Mouse (Mus musculus) heart, embryonic 16.5 days (tissue): ENCODE data around the gene 4930404N11Rik. TPM values are rescaled to one million over a fixed set of nuclear protein-coding genes. Genes with fewer than 3 reads are reported as not detected.

Source experiments
- ATAC-seq: fragments of 200-750 bp; cut with Nextera tagmentation; replicated peaks from 2 replicates; pipeline ENCODE4 v1.8.0; 2017; ENCODE audit warnings: moderate number of reproducible peaks; ENCODE audit not compliant: insufficient read depth, low FRiP score; ENCODE audit errors: extremely low read depth
- H3K27ac ChIP-seq: fragments of 300-500 bp; sonication (generic); 2 replicates; pipeline ENCODE4 v1.5.1; 2014; ENCODE audit warnings: mild to moderate bottlenecking, low read length, control low read depth, moderate library complexity
- H3K27me3 ChIP-seq: fragments of 300-500 bp; sonication (generic); 2 replicates; pipeline ENCODE4 v1.6.1; 2014; ENCODE audit warnings: low read length, mixed read lengths; ENCODE audit not compliant: control insufficient read depth, insufficient read depth
- H3K36me3 ChIP-seq: fragments of 300-500 bp; sonication (generic); 2 replicates; pipeline ENCODE4 v1.6.1; 2014; ENCODE audit not compliant: control insufficient read depth, insufficient read depth
- H3K4me1 ChIP-seq: fragments of 300-500 bp; sonication (generic); 2 replicates; pipeline ENCODE4 v1.6.1; 2014; ENCODE audit warnings: low read length, mixed read lengths; ENCODE audit not compliant: control insufficient read depth, insufficient read depth
- H3K4me2 ChIP-seq: fragments of 300-500 bp; sonication (generic); 2 replicates; pipeline ENCODE4 v1.6.1; 2014; ENCODE audit warnings: low read depth, mild to moderate bottlenecking, control low read depth, low read length
- H3K4me3 ChIP-seq: fragments of 300-500 bp; sonication (generic); 2 replicates; pipeline ENCODE4 v1.5.1; 2014; ENCODE audit warnings: mild to moderate bottlenecking, control low read depth, low read length
- H3K9ac ChIP-seq: fragments of 300-500 bp; sonication (generic); 2 replicates; pipeline ENCODE4 v1.6.1; 2014; ENCODE audit warnings: low read length, control low read depth
- H3K9me3 ChIP-seq: fragments of 300-500 bp; sonication (generic); replicated peaks from 2 replicates; pipeline ENCODE4 v1.6.1; 2016; ENCODE audit warnings: low read length; ENCODE audit not compliant: control insufficient read depth
- WGBS: fragments of 180-500 bp; shearing (Covaris S2); extraction: QIAGEN DNeasy Blood & Tissue Kit; methylation state at CpG from one replicate; pipeline ENCODE4 v1.1.7; 2014; 5-methylcytosine and 5-hydroxymethylcytosine counted together
- polyA plus RNA-seq: library from polyadenylated mRNA; unstranded; fragments of >200 nt; fragmentation: Nextera tagmentation; extraction: Ambion mirVana; gene quantifications from 2 replicates; pipeline ENCODE4 v1.2.1, GENCODE M21; 2015

Gene 4930404N11Rik
- polyA plus RNA-seq, 1 experiment from 2014 or later, result 1.9 TPM

DNA sequence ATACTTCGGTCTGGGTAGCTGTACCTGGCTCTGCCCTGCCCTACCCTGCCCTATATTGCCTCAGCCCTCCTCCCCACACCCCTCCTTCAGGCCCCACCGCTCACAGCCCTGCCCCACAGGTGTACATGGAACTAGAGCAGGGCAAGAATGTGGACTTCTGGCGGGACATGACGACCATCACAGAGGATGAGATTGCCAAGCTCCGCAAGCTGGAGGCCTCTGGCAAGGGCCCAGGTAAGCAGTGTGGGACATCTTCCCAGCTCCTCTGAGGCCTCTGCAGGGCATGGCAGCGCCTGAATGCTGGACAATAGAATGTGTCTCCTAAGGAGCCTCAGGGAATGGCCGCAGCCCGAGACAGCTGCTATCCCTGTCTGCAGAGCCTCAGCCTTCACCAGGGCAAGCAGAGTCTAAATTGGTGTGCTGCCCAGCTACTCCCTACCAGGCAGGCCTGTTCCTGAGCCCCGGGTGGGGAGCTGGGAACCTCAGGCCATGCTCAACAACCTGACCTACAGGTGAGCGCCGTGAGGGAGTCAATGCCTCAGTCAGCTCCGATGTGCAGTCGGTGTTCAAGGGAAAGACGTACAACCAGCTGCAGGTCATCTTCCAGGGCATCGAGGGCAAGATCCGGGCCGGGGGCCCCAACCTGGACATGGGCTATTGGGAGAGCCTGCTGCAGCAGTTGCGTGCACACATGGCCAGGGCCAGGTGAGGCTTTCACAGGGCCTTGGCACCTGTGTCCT is 41.7 kb downstream of the 4930404N11Rik start:
- Histone ChIP-seq H3K9ac (no peak overlapping the region), H3K4me3 (no peak overlapping the region), H3K4me2 (no peak overlapping the region), H3K27ac (no peak overlapping the region), H3K36me3 (peaks cover 43% of the 10 kb centered on the region), H3K27me3 (no peaks in the 10 kb centered on the region), H3K4me1 (peaks cover 35% of the 10 kb centered on the region), H3K9me3 (no peaks in the 10 kb centered on the region)
- no peak for ATAC-seq
- WGBS, result 92% methylated on average over 18 of the region's 18 CpGs

DNA sequence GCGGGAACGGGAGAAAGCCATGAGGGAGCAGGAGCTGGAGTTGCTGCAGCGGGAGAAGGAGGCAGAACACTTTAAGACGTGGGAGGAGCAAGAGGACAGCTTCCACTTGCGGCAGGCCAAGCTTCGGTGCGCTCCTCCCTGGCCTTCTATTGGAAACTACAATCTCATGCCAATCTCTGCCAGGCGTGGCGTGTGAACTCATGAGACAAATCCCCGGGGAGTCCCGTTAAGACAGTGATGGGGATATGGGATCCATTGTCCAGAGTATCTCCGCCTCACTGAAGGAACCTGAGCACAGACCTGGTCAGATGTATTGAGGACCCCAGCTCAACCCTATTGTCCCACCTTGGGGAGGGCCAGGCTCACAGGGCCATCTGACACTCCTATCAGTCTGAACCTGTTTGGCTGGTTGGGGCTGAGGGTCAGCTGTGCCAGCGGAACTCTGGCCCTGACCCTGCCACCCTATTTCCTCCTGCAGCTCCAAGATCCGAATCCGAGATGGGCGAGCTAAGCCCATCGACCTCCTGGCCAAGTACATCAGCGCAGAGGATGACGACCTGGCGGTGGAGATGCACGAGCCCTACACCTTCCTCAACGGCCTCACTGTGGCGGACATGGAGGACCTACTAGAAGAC is 42.4 kb downstream of the 4930404N11Rik start:
- Histone ChIP-seq H3K27me3 (no peaks in the 10 kb centered on the region), H3K4me1 (peaks cover 28% of the 10 kb centered on the region), H3K9ac (no peak overlapping the region), H3K4me2 (no peak overlapping the region), H3K27ac (no peak overlapping the region), H3K4me3 (no peak overlapping the region), H3K36me3 (peaks cover 43% of the 10 kb centered on the region), H3K9me3 (no peaks in the 10 kb centered on the region)
- 91% methylated on average over 23 of the region's 23 CpGs for WGBS
- ATAC-seq, result no peak

DNA sequence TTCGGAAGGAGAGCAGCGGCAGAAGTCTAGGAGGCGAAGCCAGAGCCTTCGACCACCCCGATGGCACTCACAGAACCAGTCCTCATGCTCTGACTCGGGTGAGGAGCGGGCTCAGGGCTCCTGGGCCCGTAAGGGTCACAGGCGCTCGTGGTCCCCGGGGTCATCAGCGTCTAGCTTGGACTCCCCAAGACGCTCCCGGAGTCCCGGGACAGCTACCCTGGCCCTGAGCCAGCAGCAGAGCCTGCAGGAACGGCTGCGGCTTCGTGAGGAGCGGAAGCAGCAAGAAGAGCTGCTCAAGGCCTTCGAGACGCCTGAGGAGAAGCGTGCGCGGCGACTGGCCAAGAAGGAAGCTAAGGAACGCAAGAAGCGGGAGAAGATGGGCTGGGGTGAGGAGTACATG is 43.2 kb downstream of the 4930404N11Rik start:
- 93% methylated on average over 27 of the region's 27 CpGs for WGBS
- Histone ChIP-seq H3K4me3 (no peak overlapping the region), H3K4me2 (no peak overlapping the region), H3K4me1 (peaks cover 23% of the 10 kb centered on the region), H3K27me3 (no peaks in the 10 kb centered on the region), H3K9me3 (no peaks in the 10 kb centered on the region), H3K27ac (no peak overlapping the region), H3K9ac (no peak overlapping the region), H3K36me3 (peaks cover 43% of the 10 kb centered on the region)
- no peak for ATAC-seq

DNA sequence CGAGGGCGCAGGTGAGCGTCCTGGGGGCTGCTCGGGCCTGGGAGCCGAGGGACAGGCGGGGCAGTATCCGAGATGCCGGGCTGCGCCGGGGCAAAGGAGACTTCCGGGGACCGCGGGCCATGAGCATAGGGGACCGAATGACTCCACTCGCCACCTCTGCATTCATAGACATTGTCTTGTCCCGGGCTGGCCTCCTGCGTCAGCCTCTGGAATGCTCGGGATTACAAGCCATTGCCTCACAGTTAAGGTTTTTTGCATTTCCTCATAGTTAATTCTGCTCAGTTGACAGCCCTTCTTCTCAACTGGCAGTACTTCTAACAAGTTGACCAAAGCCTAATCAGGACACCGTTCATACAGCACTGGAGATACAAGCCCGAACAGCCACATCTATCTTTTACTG is 44.2 kb downstream of the 4930404N11Rik start:
- H3K27ac ChIP-seq, result peak overlapping the region; percentile 93
- H3K36me3 ChIP-seq, result peaks cover 37% of the 10 kb centered on the region
- no peak for ATAC-seq
- no peaks in the 10 kb centered on the region for H3K27me3 ChIP-seq
- H3K9me3 ChIP-seq, result no peaks in the 10 kb centered on the region
- H3K4me1 ChIP-seq, result peaks cover 26% of the 10 kb centered on the region
- peak overlapping the region; percentile 90 for H3K4me3 ChIP-seq
- 2% methylated on average over 20 of the region's 20 CpGs for WGBS
- peak overlapping the region; percentile 91 for H3K4me2 ChIP-seq
- peak overlapping the region; percentile 94 for H3K9ac ChIP-seq

DNA sequence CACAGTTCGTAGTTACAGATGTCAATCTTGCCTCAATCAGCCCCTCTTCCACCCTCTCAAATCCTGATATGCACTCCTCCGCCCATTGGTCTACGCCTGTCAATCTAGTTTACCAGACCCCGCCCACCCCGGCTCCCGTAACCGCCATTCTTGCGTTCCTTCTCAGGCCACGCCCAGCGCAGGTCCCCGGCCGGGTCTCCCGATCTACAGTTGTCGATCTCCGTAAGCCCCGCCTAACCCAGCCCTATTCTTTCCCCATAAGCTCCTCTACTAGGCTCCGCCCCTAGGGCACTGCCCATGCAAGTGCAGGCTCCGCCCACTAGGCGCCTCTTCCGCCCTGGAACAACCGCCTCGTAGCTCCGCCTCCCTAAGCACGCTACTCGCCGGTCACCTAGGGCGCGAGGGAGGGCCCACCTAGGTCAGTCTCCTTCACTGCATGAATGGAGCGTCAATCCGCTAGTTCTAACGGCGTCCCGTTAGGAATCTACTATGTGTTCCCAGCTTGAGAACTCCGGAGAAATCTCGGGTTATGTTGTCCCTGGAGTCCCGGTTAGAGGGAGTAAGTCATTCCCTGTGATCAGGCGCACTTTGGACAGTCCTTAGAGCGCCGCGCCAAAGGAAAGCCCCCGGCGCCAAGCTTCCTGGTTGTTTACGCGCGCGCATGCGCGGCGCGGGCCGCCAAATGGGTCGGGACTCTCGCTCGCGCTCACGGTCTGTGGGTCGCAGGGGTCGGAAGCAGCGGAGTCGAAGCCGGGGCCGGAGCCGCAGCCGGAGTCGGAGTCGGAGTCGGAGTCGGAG is 44.9 kb downstream of the 4930404N11Rik start, which contains the start of gene Cactin:
TSS of gene Cactin (plus strand) at position 554 of the 798 bp plus-strand sequence.
- no peaks in the 10 kb centered on the region for H3K9me3 ChIP-seq
- peaks cover 24% of the 10 kb centered on the region for H3K4me1 ChIP-seq
- H3K36me3 ChIP-seq, result peaks cover 32% of the 10 kb centered on the region
- H3K27me3 ChIP-seq, result no peaks in the 10 kb centered on the region
- peak within 1 kb of the TSS; percentile 90 for H3K4me3 ChIP-seq
- peak; percentile 93 for ATAC-seq
- peak within 1 kb of the TSS; percentile 94 for H3K9ac ChIP-seq
- peak within 1 kb of the TSS; percentile 93 for H3K27ac ChIP-seq
- WGBS, result under 1% methylated on average over 68 of the region's 68 CpGs
- H3K4me2 ChIP-seq, result peak within 1 kb of the TSS; percentile 91

DNA sequence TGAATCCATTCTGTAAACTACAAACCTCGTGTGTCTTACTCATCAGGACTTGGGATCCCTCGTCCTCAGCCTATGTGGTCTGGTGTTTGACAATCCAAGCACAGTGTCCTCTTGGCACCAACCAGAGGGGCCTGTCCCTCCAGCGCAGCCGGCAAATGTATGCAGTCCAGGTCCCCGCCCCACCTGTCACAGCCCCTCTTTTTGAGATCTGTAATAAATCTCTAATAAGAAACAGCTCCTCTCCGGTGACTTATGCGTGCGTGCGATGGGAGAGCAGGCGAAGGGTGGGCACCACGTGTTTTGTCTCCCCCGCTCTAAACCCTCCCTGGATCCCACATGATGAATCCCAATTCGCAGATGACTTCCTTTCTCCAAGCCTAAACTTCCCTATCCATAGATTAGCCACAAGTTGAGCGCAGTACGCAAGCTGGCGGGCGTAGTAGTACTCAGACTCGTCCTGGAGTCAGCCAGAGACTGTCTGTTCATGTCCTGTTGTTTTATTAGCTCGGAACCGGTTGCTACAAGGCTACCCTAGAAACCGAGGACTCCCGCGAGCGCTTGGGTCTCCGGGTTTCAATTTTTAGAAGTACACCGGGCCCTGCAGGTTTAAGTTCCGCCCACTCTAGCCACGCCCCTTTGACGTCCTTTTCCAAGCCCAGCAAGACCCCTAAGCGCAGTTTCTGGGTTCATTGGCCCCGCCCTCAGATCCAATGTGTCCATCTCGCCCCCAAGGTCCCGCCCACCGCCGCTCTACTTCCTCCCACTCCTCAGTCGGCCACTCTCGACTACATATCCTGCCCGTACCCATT is 45.7 kb downstream of the 4930404N11Rik start:
- ATAC-seq, result no peak
- Histone ChIP-seq H3K4me3 (peak overlapping the region; percentile 63), H3K4me2 (peak overlapping the region; percentile 76), H3K9me3 (no peaks in the 10 kb centered on the region), H3K9ac (peak overlapping the region; percentile 76), H3K27ac (peak overlapping the region; percentile 92), H3K36me3 (peaks cover 32% of the 10 kb centered on the region), H3K27me3 (no peaks in the 10 kb centered on the region), H3K4me1 (peaks cover 24% of the 10 kb centered on the region)
- 1% methylated on average over 38 of the region's 38 CpGs for WGBS

DNA sequence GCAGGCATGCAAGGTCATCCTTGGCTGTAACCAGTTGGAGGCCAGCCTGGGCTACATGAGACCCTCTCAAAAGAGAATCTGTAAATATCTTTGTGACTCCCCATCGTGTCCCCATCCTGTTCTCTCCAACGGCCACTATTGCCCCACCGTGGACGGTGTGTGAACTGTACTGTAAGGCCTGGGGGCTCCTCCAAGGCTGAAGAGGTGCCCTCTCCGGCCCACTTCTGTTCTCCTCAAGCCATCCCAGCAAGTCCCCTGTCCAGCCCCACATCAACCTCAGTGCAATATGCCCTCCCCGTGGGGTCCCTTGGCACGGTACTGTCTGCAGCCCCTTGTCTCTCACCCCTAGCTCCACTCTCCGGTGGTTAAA is 46.3 kb downstream of the 4930404N11Rik start:
- H3K9ac ChIP-seq, result peak overlapping the region; percentile 76
- H3K9me3 ChIP-seq, result no peaks in the 10 kb centered on the region
- no peak for ATAC-seq
- WGBS, result 37% methylated on average over 8 of the region's 8 CpGs
- H3K4me1 ChIP-seq, result peaks cover 24% of the 10 kb centered on the region
- peak overlapping the region; percentile 76 for H3K4me2 ChIP-seq
- no peaks in the 10 kb centered on the region for H3K27me3 ChIP-seq
- H3K36me3 ChIP-seq, result peaks cover 31% of the 10 kb centered on the region
- H3K27ac ChIP-seq, result peak overlapping the region; percentile 92; the same call in 1 of the 2 replicates
- peak overlapping the region; percentile 63 for H3K4me3 ChIP-seq

DNA sequence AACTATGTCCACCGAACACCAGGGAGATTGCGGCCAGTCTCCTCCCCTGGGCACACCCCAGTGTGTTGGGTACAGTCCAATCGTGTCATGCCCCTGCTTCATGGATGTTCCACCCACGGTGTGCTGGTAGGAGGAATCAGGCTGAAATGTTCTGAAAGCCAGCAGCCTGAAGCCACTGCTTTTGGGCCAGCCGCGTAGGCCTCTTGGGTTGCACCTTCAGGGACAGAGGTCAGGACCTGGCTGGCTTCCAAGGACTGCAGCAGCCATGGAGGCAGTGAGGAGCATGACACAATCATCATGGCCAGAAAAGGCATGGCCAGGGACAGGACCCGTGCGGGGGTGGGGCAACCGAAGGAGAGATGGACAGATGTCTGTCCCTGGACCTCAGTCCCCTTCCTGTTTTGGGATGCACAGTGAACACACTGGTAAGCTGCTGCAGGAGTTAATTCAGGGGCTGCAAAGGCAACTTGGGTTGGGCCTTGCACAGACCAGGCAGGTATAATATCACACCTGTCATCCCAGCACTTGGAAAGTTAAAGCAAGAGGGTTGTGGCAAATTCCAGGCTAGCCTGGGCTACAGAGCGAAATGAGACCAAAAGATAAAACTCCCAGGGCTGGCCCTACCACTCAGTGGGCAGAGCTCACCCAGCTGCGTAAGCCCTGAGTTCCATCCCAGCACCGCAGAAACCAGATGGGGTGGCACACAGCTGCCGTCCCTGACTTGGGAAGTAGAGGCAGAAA is 46.9 kb downstream of the 4930404N11Rik start:
- H3K27ac ChIP-seq, result no peak overlapping the region
- ATAC-seq, result no peak
- peaks cover 24% of the 10 kb centered on the region for H3K4me1 ChIP-seq
- no peak overlapping the region for H3K4me2 ChIP-seq
- H3K9ac ChIP-seq, result peak overlapping the region; percentile 76; the same call in 1 of the 2 replicates
- H3K4me3 ChIP-seq, result no peak overlapping the region
- 83% methylated on average over 13 of the region's 13 CpGs for WGBS
- H3K27me3 ChIP-seq, result no peaks in the 10 kb centered on the region
- H3K9me3 ChIP-seq, result no peaks in the 10 kb centered on the region
- peaks cover 31% of the 10 kb centered on the region for H3K36me3 ChIP-seq
